Mouse (Mus musculus): ENCODE results near the gene Pdia3. TPM values are rescaled to one million over a fixed set of nuclear protein-coding genes. Genes with fewer than 3 reads are reported as not detected.
A peak's percentile ranks its signal among the peaks of the same experiment; 100 is the strongest.

Pdia3 gene
- polyA plus RNA-seq, 1 experiment from 2014 or later, result 484 TPM

DNA sequence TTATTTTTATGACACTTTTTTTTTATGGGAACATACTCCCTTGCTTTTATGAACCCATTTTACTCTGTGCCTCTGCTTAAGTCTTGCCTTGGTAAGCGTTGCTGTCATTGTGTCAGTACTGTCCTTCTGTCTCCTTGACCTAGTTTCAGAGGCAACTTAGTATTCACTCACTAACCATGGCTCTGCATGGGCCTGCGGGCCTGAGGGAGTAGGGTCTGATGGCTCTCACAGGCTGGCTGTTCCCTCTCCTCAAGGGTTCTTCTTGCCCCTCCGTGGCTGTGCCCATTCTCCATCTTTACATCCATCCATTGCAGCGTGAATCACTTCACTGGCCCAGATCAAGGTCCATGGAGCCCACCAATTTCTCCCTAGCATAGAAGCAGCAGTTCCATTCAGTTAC is 32.9 kb downstream of the Pdia3 start:
- Histone ChIP-seq H3K27me3 (ENCODE audit: control insufficient read depth, insufficient read depth, low read length) (0 out of 2 replicates have a peak, but pooled peaks cover under 1% of the 10 kb centered on the region), H3K9ac (replicated peaks; ENCODE audit: low read depth, low read length) (no peak overlapping the region), H3K4me2 (replicated peaks; ENCODE audit: low read depth, low read length) (no peak overlapping the region), H3K4me3 (ENCODE audit: low read depth, low read length) (no peak overlapping the region), H3K27ac (ENCODE audit: low read length) (no peak overlapping the region), H3K4me1 (ENCODE audit: control insufficient read depth, insufficient read depth, low read length) (peaks cover 32% of the 10 kb centered on the region; the same call in 1 of the 2 replicates), H3K9me3 (ENCODE audit: control insufficient read depth, low read depth, low read length) (no peaks in the 10 kb centered on the region), H3K36me3 (ENCODE audit: control insufficient read depth, insufficient read depth, low read length) (peaks cover 3% of the 10 kb centered on the region; the same call in 1 of the 2 replicates)
- no peak for ATAC-seq (ENCODE audit: insufficient number of reproducible peaks, insufficient read depth, low FRiP score, low read depth)
- 79% methylated on average over 4 of the region's 4 CpGs for WGBS

DNA sequence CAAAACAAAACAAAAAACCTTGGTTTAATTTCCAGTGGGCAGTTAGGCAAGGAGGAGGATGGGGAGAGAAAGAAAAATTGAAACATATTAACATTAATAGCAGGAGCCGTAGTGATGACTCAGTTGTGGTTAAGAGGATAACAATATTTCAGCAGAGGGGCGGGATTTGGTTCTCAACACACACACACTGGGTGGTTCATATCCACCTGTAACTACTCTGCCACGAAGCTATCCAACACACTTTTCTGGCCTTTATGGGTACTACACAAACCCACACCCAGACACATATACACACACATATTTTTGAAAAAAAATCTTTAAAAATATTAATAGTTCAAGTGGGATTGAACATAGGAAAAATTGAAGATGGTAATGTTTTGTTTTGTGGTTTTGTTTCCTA is 33.4 kb downstream of the Pdia3 start:
- no peak overlapping the region for H3K27ac ChIP-seq (ENCODE audit: low read length)
- no peak for ATAC-seq (ENCODE audit: insufficient number of reproducible peaks, insufficient read depth, low FRiP score, low read depth)
- H3K36me3 ChIP-seq (ENCODE audit: control insufficient read depth, insufficient read depth, low read length), result peaks cover 5% of the 10 kb centered on the region; the same call in 1 of the 2 replicates
- H3K4me3 ChIP-seq (ENCODE audit: low read depth, low read length), result no peak overlapping the region
- no peaks in the 10 kb centered on the region for H3K27me3 ChIP-seq (ENCODE audit: control insufficient read depth, insufficient read depth, low read length)
- H3K9ac ChIP-seq (replicated peaks; ENCODE audit: low read depth, low read length), result no peak overlapping the region
- 81% methylated on average over 3 of the region's 3 CpGs for WGBS
- no peak overlapping the region for H3K4me2 ChIP-seq (replicated peaks; ENCODE audit: low read depth, low read length)
- peaks cover 29% of the 10 kb centered on the region; the same call in 1 of the 2 replicates for H3K4me1 ChIP-seq (ENCODE audit: control insufficient read depth, insufficient read depth, low read length)
- no peaks in the 10 kb centered on the region for H3K9me3 ChIP-seq (ENCODE audit: control insufficient read depth, low read depth, low read length)

DNA sequence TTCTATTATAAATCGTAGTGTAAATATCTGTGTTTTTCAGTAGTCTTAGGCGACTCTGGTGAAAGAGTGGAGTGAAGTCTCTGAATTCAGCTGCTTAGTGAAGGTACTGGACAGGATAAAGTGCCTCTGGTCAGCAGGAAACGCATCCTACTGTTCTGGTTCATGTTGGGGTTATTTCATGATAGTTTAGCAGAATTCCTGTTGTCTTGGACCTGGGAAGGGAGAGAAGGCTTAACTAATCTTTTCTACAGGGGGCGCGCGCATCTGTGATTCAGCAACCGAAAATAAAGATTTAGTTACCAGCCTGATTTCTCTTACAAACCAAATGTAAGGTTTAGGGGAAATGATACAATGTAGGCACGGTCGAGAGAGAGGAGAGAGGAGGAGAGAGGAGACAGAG is 34.6 kb downstream of the Pdia3 start:
- Histone ChIP-seq H3K9me3 (ENCODE audit: control insufficient read depth, low read depth, low read length) (no peaks in the 10 kb centered on the region), H3K4me2 (replicated peaks; ENCODE audit: low read depth, low read length) (peak overlapping the region; percentile 82), H3K36me3 (ENCODE audit: control insufficient read depth, insufficient read depth, low read length) (peaks cover 14% of the 10 kb centered on the region), H3K27ac (ENCODE audit: low read length) (peak overlapping the region; percentile 97), H3K4me1 (ENCODE audit: control insufficient read depth, insufficient read depth, low read length) (peaks cover 20% of the 10 kb centered on the region; the same call in 1 of the 2 replicates), H3K4me3 (ENCODE audit: low read depth, low read length) (peak overlapping the region; percentile 92), H3K27me3 (ENCODE audit: control insufficient read depth, insufficient read depth, low read length) (no peaks in the 10 kb centered on the region), H3K9ac (replicated peaks; ENCODE audit: low read depth, low read length) (peak overlapping the region; percentile 25; the same call in 1 of the 2 replicates)
- WGBS, result 13% methylated on average over 9 of the region's 9 CpGs
- no peak for ATAC-seq (ENCODE audit: insufficient number of reproducible peaks, insufficient read depth, low FRiP score, low read depth)

DNA sequence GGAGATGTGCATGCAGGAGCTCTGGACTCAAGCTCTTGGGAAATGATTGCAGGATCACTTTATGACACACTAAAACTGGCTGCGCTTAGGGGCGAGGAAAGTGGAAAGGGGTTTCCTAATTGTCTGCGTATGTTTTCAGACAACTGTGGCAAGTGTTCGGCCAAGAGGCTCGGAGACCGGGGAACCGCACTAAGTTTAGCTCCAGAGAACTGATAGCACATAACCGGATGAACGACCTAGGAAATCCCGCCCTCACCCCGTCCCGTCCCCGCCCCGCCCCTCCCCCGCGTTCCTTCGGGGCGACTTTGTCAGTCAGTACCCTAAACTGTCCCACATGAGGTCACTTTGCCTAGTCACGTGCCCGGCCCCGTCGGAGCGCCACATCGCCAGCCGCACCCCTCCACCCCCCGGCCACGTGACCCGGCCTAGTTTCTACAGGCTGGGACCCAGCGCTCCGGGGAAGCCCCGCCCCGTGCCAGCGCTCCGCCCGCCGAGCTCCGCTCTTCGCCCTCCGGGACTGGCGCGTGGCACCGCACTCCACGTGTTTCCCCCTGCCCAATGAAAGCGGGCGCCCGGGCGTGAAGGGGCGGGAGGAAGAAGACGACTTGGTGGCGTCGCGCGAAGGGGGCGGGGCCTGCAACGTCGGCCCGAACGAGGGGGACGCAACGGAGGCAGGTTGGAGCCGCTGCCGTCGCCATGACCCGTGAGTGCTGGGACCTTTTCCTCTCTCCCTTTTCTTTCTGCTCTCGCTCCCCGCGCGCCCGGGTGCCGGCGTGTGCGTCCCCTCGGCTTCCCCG is 35.4 kb downstream of the Pdia3 start, which contains the start of gene Serf2:
Serf2 (plus strand) TSS at position 457 of the 797 bp plus-strand sequence.
- Histone ChIP-seq H3K9ac (replicated peaks; ENCODE audit: low read depth, low read length) (peak within 1 kb of the TSS; percentile 96), H3K4me2 (replicated peaks; ENCODE audit: low read depth, low read length) (peak within 1 kb of the TSS; percentile 91), H3K27me3 (ENCODE audit: control insufficient read depth, insufficient read depth, low read length) (no peaks in the 10 kb centered on the region), H3K4me1 (ENCODE audit: control insufficient read depth, insufficient read depth, low read length) (peaks cover 17% of the 10 kb centered on the region; the same call in 1 of the 2 replicates), H3K9me3 (ENCODE audit: control insufficient read depth, low read depth, low read length) (no peaks in the 10 kb centered on the region), H3K4me3 (ENCODE audit: low read depth, low read length) (peak within 1 kb of the TSS; percentile 92), H3K36me3 (ENCODE audit: control insufficient read depth, insufficient read depth, low read length) (peaks cover 19% of the 10 kb centered on the region), H3K27ac (ENCODE audit: low read length) (peak within 1 kb of the TSS; percentile 97)
- ATAC-seq (ENCODE audit: insufficient number of reproducible peaks, insufficient read depth, low FRiP score, low read depth), result peak; percentile 99
- WGBS, result 0% methylated on average over 63 of the region's 74 CpGs

DNA sequence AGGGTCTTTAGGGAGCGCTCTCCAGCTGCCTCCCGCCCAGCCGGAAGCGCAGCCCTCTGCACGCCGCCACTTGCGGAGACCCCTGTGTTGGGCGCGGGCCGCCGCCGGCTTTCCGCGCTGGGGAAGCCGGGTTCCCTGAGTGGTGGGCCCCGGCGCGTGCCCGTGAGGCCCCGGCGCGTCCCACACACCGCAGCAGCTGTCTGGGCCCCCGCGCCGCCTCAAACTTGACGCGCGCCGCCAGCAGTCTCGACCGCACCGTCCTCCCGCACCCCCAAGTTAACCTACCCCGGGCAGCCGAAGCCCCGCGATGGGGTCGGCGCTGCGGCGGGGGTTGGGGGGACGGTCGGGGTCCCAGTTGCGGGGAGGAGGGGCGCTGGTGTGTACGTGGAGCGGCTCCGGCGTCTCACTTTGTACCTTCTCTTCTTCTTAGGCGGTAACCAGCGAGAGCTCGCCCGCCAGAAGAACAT is 36.0 kb downstream of the Pdia3 start:
- Histone ChIP-seq H3K27me3 (ENCODE audit: control insufficient read depth, insufficient read depth, low read length) (no peaks in the 10 kb centered on the region), H3K27ac (ENCODE audit: low read length) (peak overlapping the region; percentile 96), H3K9me3 (ENCODE audit: control insufficient read depth, low read depth, low read length) (no peaks in the 10 kb centered on the region), H3K4me3 (ENCODE audit: low read depth, low read length) (peak overlapping the region; percentile 92), H3K9ac (replicated peaks; ENCODE audit: low read depth, low read length) (peak overlapping the region; percentile 96), H3K36me3 (ENCODE audit: control insufficient read depth, insufficient read depth, low read length) (peaks cover 19% of the 10 kb centered on the region), H3K4me2 (replicated peaks; ENCODE audit: low read depth, low read length) (peak overlapping the region; percentile 91), H3K4me1 (ENCODE audit: control insufficient read depth, insufficient read depth, low read length) (peaks cover 17% of the 10 kb centered on the region; the same call in 1 of the 2 replicates)
- under 1% methylated on average over 54 of the region's 54 CpGs for WGBS
- ATAC-seq (ENCODE audit: insufficient number of reproducible peaks, insufficient read depth, low FRiP score, low read depth), result peak; percentile 39; the same call in 1 of the 2 replicates

DNA sequence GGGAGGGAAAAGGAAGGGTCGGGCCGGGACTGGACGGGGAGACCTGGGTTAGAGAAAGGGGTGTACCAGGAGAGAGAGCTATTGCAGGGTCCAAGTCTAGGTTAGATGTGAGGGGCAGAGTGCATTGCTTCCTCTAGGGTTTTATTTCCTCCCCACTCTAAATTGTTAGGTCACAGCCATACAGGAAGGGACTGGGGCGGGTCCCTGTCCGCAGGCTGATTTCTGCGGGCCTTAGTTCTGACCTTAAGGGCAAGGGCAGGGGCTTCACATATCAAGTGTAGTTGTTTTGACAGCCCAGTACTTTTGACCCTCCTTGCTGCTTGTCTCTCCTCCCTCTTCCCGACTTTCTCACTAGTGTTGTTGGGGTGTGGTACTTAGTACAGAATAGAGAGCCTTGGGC is 36.5 kb downstream of the Pdia3 start:
- Histone ChIP-seq H3K36me3 (ENCODE audit: control insufficient read depth, insufficient read depth, low read length) (peaks cover 19% of the 10 kb centered on the region), H3K4me1 (ENCODE audit: control insufficient read depth, insufficient read depth, low read length) (peaks cover 17% of the 10 kb centered on the region; the same call in 1 of the 2 replicates), H3K9ac (replicated peaks; ENCODE audit: low read depth, low read length) (peak overlapping the region; percentile 96), H3K4me3 (ENCODE audit: low read depth, low read length) (peak overlapping the region; percentile 92), H3K27ac (ENCODE audit: low read length) (peak overlapping the region; percentile 96; the same call in 1 of the 2 replicates), H3K4me2 (replicated peaks; ENCODE audit: low read depth, low read length) (peak overlapping the region; percentile 91), H3K27me3 (ENCODE audit: control insufficient read depth, insufficient read depth, low read length) (no peaks in the 10 kb centered on the region), H3K9me3 (ENCODE audit: control insufficient read depth, low read depth, low read length) (no peaks in the 10 kb centered on the region)
- ATAC-seq (ENCODE audit: insufficient number of reproducible peaks, insufficient read depth, low FRiP score, low read depth), result no peak
- WGBS, result under 1% methylated on average over 7 of the region's 7 CpGs

DNA sequence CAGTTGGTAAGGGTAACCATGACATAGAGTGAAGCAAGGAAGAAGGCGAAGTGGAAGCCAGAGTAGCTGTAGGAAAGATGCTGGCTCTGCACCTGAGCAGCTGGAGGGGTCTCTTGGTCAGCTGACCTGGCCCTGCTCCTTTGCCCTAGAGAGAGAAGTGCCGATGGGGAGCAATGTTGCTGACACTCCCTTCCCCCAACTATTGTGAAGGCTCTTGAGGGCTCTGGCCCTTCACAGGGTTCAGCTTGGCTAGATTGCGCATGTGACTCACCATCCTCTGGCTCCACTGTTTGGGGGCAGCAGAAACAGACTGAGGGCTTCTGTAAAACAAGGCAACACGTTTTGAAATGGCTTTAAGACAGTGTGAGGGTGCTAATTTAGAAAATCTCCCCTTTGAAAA is 38.8 kb downstream of the Pdia3 start:
- WGBS, result 83% methylated on average over 4 of the region's 4 CpGs
- H3K4me3 ChIP-seq (ENCODE audit: low read depth, low read length), result no peak overlapping the region
- peaks cover 25% of the 10 kb centered on the region; the same call in 1 of the 2 replicates for H3K4me1 ChIP-seq (ENCODE audit: control insufficient read depth, insufficient read depth, low read length)
- no peaks in the 10 kb centered on the region for H3K9me3 ChIP-seq (ENCODE audit: control insufficient read depth, low read depth, low read length)
- H3K9ac ChIP-seq (replicated peaks; ENCODE audit: low read depth, low read length), result no peak overlapping the region
- ATAC-seq (ENCODE audit: insufficient number of reproducible peaks, insufficient read depth, low FRiP score, low read depth), result no peak
- H3K36me3 ChIP-seq (ENCODE audit: control insufficient read depth, insufficient read depth, low read length), result peaks cover 19% of the 10 kb centered on the region
- no peak overlapping the region for H3K4me2 ChIP-seq (replicated peaks; ENCODE audit: low read depth, low read length)
- no peak overlapping the region for H3K27ac ChIP-seq (ENCODE audit: low read length)
- no peaks in the 10 kb centered on the region for H3K27me3 ChIP-seq (ENCODE audit: control insufficient read depth, insufficient read depth, low read length)

DNA sequence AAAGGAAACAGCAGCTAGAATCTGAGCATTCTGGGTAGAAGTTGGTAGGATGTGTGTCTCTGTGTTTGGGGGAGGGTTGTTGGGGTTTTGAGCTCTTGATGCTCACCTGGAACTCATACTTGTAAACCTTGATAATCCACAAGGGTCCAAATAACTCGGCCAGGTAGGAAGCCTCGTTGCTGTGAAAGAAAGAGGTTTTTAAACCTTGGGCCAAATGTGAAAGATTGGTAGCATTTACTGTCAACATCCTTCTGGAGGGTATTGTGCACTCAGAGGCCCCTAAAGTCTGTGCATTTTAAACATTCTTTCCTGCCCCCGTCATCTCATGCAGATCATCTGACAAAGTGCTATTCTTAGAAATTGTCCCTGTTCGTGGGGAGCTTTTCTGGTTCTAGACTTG is 39.4 kb downstream of the Pdia3 start, which contains the start of gene Hypk:
Hypk (plus strand) TSS at position 301 of the 400 bp plus-strand sequence.
- Histone ChIP-seq H3K9ac (replicated peaks; ENCODE audit: low read depth, low read length) (no peak within 1 kb of the TSS), H3K36me3 (ENCODE audit: control insufficient read depth, insufficient read depth, low read length) (peaks cover 19% of the 10 kb centered on the region), H3K4me1 (ENCODE audit: control insufficient read depth, insufficient read depth, low read length) (peaks cover 25% of the 10 kb centered on the region; the same call in 1 of the 2 replicates), H3K27ac (ENCODE audit: low read length) (no peak within 1 kb of the TSS), H3K9me3 (ENCODE audit: control insufficient read depth, low read depth, low read length) (no peaks in the 10 kb centered on the region), H3K27me3 (ENCODE audit: control insufficient read depth, insufficient read depth, low read length) (no peaks in the 10 kb centered on the region), H3K4me2 (replicated peaks; ENCODE audit: low read depth, low read length) (no peak within 1 kb of the TSS), H3K4me3 (ENCODE audit: low read depth, low read length) (no peak within 1 kb of the TSS)
- WGBS, result 72% methylated on average over 4 of the region's 4 CpGs
- ATAC-seq (ENCODE audit: insufficient number of reproducible peaks, insufficient read depth, low FRiP score, low read depth), result no peak

All from stomach, embryonic 14.5 days (tissue).